Mouse (Mus musculus) forebrain, embryonic 15.5 days (tissue): ENCODE measurements at regions not wholly inside any gene's neighbourhood (a gene's known extent, or its start where the extent isn't known, plus 50 kb on each side); places are given as distances from the start of the nearest gene placed in this dataset.

Source experiments
- ATAC-seq: fragments of 200-750 bp; cut with Nextera tagmentation; replicated peaks from 2 replicates; pipeline ENCODE4 v1.8.0; 2017; ENCODE audit warnings: mild to moderate bottlenecking, moderate TSS enrichment, moderate library complexity
- H3K27ac ChIP-seq: fragments of 300-500 bp; sonication (generic); replicated peaks from 2 replicates; pipeline ENCODE4 v1.5.1; 2015; ENCODE audit warnings: mild to moderate bottlenecking, inconsistent platforms
- H3K27me3 ChIP-seq: fragments of 300-500 bp; sonication (generic); 2 replicates; pipeline ENCODE4 v1.6.1; 2015; ENCODE audit warnings: inconsistent platforms
- H3K36me3 ChIP-seq: fragments of 300-500 bp; sonication (generic); 2 replicates; pipeline ENCODE4 v1.6.1; 2015; ENCODE audit warnings: mild to moderate bottlenecking, inconsistent platforms
- H3K4me1 ChIP-seq: fragments of 300-500 bp; sonication (generic); 2 replicates; pipeline ENCODE4 v1.6.1; 2015; ENCODE audit warnings: inconsistent platforms
- H3K4me2 ChIP-seq: fragments of 300-500 bp; sonication (generic); replicated peaks from 2 replicates; pipeline ENCODE4 v1.6.1; 2015; ENCODE audit warnings: mild to moderate bottlenecking, inconsistent platforms
- H3K4me3 ChIP-seq: fragments of 300-500 bp; sonication (generic); 2 replicates; pipeline ENCODE4 v1.5.1; 2015; ENCODE audit warnings: mild to moderate bottlenecking, inconsistent platforms
- H3K9ac ChIP-seq: fragments of 300-500 bp; sonication (generic); replicated peaks from 2 replicates; pipeline ENCODE4 v1.6.1; 2015; ENCODE audit warnings: mild to moderate bottlenecking, inconsistent platforms
- H3K9me3 ChIP-seq: fragments of 300-500 bp; sonication (generic); 2 replicates; pipeline ENCODE4 v1.6.1; 2016; ENCODE audit warnings: inconsistent platforms
- WGBS: fragments of 180-500 bp; shearing (Covaris S2); methylation state at CpG from one replicate; pipeline ENCODE4 v1.1.7; 2015; ENCODE audit warnings: mixed read lengths; 5-methylcytosine and 5-hydroxymethylcytosine counted together

DNA sequence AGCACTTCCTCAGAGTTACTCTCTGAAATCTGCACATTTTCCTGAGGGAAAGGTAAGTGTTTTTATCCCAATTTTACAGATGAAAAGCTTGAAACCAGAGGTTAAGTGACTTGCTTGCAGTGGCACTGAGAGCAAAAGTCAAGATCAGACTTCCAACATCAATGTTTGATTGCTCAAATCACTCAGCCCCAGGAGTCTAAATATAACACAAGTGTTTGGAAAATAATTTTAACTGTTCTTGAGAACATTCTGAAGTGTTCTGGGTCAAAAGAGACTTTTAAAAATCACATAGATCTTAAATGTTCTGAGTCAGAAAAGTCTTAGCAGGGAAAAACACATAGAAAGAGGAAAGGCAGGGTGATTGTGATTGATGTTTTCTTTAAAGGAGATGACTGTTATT lies 848.6 kb upstream of the Cntnap5a start:
- Histone ChIP-seq H3K27ac (no peak overlapping the region), H3K4me1 (no peaks in the 10 kb centered on the region), H3K9me3 (no peaks in the 10 kb centered on the region), H3K4me2 (no peak overlapping the region), H3K27me3 (no peaks in the 10 kb centered on the region), H3K36me3 (no peaks in the 10 kb centered on the region), H3K4me3 (no peak overlapping the region), H3K9ac (no peak overlapping the region)
- no peak for ATAC-seq

DNA sequence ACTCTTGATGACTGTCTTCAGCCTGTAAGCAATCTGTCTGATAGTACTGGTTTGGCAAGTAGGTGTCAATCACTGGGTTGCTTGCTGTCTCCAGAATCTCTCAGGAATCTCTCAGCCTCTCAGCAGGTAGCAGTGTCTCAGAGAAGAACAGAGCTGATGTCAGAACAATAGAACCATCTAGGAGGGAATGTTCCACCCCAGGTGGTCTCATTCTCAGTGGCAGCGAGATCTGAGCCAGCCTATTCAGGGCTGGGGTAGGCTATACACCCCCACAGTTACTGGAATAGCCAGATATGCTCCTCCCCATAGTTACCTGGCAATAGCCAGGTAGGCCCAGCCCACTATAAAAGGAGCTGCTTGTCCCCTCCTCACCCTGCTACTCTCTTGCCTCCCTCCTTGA lies 834.9 kb upstream of the Cntnap5a start:
- Histone ChIP-seq H3K4me2 (no peak overlapping the region), H3K27me3 (no peaks in the 10 kb centered on the region), H3K9me3 (no peaks in the 10 kb centered on the region), H3K27ac (no peak overlapping the region), H3K4me1 (no peaks in the 10 kb centered on the region), H3K9ac (no peak overlapping the region), H3K4me3 (no peak overlapping the region), H3K36me3 (no peaks in the 10 kb centered on the region)
- WGBS = 3% methylated on average over 1 of the region's 1 CpGs
- ATAC-seq = no peak

DNA sequence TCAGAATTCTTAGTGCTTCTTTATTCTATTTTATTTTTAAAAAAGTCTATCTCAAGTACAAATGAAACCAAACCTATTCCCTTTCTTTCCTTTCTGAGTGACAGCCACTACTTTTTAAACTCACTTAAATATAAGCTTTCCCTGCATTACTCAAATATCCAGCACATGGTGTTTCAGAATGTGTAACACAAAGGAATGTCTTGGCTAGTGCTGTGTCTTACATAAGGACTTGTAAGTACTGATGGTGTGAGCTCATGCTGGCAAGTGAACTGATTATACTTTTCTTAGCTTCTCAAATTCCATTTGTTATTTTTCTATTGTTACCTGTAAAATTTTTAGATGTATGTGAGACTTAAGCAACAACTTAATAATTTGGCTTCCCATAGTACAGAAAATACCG lies 823.6 kb upstream of the Cntnap5a start:
- H3K9me3 ChIP-seq = no peaks in the 10 kb centered on the region

DNA sequence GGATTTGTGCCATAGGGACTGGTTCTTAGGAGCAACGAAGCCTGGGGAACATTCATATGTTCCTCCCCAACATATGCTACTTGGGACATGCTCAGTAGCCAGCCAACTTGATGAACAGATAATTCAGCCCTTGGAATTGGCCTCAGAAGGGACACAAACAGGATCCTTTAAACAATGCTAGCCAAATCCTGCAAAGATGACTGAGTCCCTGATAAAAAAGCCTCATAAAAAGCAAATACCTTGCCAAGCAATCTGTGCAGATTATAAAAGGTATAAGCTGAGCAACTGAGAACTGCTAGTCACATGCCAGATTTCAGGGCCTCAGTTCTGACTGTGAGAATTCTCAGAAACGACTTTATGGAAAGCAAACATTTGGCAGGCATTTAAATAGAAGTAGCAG lies 821.6 kb upstream of the Cntnap5a start:
- Histone ChIP-seq H3K4me3 (no peak overlapping the region), H3K4me1 (0 out of 2 replicates have a peak, but pooled peaks cover 2% of the 10 kb centered on the region), H3K9me3 (no peaks in the 10 kb centered on the region), H3K36me3 (no peaks in the 10 kb centered on the region), H3K27me3 (no peaks in the 10 kb centered on the region), H3K27ac (peak overlapping the region; percentile 43; the same call in 1 of the 2 replicates), H3K4me2 (no peak overlapping the region), H3K9ac (no peak overlapping the region)
- ATAC-seq = peak; percentile 90
- WGBS = 46% methylated on average over 2 of the region's 2 CpGs

More for the DNA sequence above, 823.6 kb upstream of the Cntnap5a start:
- no peak for ATAC-seq
- no peak overlapping the region for H3K9ac ChIP-seq
- H3K36me3 ChIP-seq = no peaks in the 10 kb centered on the region
- WGBS = 86% methylated on average over 1 of the region's 1 CpGs
- 0 out of 2 replicates have a peak, but pooled peaks cover 2% of the 10 kb centered on the region for H3K4me1 ChIP-seq
- H3K27ac ChIP-seq = no peak overlapping the region
- no peak overlapping the region for H3K4me2 ChIP-seq
- H3K27me3 ChIP-seq = no peaks in the 10 kb centered on the region
- H3K4me3 ChIP-seq = no peak overlapping the region

DNA sequence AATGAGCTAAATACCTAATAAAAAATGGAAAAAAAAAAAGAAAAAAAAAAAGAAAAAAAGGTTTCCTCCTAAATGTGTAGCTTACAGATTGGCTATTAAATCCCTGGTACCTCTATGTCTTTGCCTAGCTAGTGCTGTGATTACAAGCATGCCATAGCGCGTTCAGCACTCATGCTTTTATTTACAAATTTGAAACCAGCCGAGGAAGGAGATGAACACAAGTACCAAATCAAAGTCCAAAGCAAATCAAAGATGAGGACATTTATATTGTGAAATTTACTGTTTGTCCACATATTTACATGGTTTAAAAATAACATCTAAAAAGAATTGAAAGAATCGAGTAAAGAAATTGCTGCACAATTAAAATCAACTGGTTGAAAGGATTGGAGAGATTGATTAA lies 808.8 kb upstream of the Cntnap5a start:
- no peaks in the 10 kb centered on the region for H3K9me3 ChIP-seq
- no peaks in the 10 kb centered on the region for H3K36me3 ChIP-seq
- H3K9ac ChIP-seq = no peak overlapping the region
- no peaks in the 10 kb centered on the region for H3K4me1 ChIP-seq
- H3K27ac ChIP-seq = no peak overlapping the region
- no peak overlapping the region for H3K4me3 ChIP-seq
- 94% methylated on average over 4 of the region's 4 CpGs for WGBS
- no peak for ATAC-seq
- H3K4me2 ChIP-seq = no peak overlapping the region
- no peaks in the 10 kb centered on the region for H3K27me3 ChIP-seq
